Mouse (Mus musculus) CH12.LX (cell line): ENCODE measurements around the gene Prim2. TPM values are rescaled to one million over a fixed set of nuclear protein-coding genes. Genes with fewer than 3 reads are reported as not detected.

ENCODE experiments used
- DNase-seq: peaks from one replicate; pipeline ENCODE4 v3.0.0-alpha.2; 2013; ENCODE audit errors: extremely low read depth
- H3K27ac ChIP-seq: 2 replicates; pipeline ENCODE4 v1.5.1; 2012; ENCODE audit warnings: low read depth, mild to moderate bottlenecking, control low read depth, moderate library complexity; ENCODE audit not compliant: insufficient read depth
- H3K27me3 ChIP-seq: replicated peaks from 2 replicates; pipeline ENCODE3; 2012; ENCODE audit warnings: inconsistent platforms
- H3K36me3 ChIP-seq, 2 experiments: replicated peaks in 1 of 2; 2 replicates each; pipeline versions ENCODE3 to v1.6.1; 2012; ENCODE audit warnings: inconsistent platforms in 1 of 2, low read length in 1 of 2, mild to moderate bottlenecking in 1 of 2, mixed read lengths in 1 of 2, moderate library complexity in 1 of 2; ENCODE audit not compliant: control insufficient read depth in 1 of 2, insufficient read depth in 1 of 2
- H3K4me1 ChIP-seq, 2 experiments: 2 replicates each; pipeline ENCODE4 v1.6.1; 2012; ENCODE audit warnings: inconsistent platforms in 1 of 2, moderate library complexity in 1 of 2; ENCODE audit not compliant: insufficient read depth in 2 of 2, control insufficient read depth in 1 of 2
- H3K4me2 ChIP-seq: 2 replicates; pipeline ENCODE4 v1.6.1; 2012; ENCODE audit warnings: low read depth, mild to moderate bottlenecking, control low read depth; ENCODE audit not compliant: poor library complexity, insufficient read depth, severe bottlenecking
- H3K4me3 ChIP-seq, 3 experiments: fragments of 150-350 bp in 1 of 3; sonication (generic) in 1 of 3; replicated peaks in 1 of 3; 2 replicates each; pipeline versions ENCODE3 to v1.5.1; 2011 to 2012; ENCODE audit warnings: low read depth in 2 of 3, low read length in 2 of 3, mild to moderate bottlenecking in 2 of 3, moderate library complexity in 2 of 3, control low read depth in 1 of 3, improper control_type of control experiment in 1 of 3, inconsistent platforms in 1 of 3, mixed read lengths in 1 of 3; ENCODE audit not compliant: poor library complexity in 1 of 3
- H3K79me2 ChIP-seq: replicated peaks from 2 replicates; pipeline ENCODE4 v1.6.1; 2012; ENCODE audit warnings: mild to moderate bottlenecking, moderate library complexity; ENCODE audit not compliant: control insufficient read depth, poor library complexity, insufficient read depth, severe bottlenecking; ENCODE audit errors: extremely low read depth
- H3K9ac ChIP-seq: 2 replicates; pipeline ENCODE4 v1.6.1; 2012; ENCODE audit warnings: low read depth, mild to moderate bottlenecking, control low read depth, moderate library complexity; ENCODE audit not compliant: insufficient read depth
- H3K9me3 ChIP-seq: replicated peaks from 2 replicates; pipeline ENCODE3; 2012; ENCODE audit warnings: low read length, inconsistent platforms, mixed read lengths
- BHLHE40 ChIP-seq: IDR thresholded peaks from 2 replicates; pipeline ENCODE4 v1.6.1; 2011; ENCODE audit warnings: mild to moderate bottlenecking, low read depth, low read length, improper control_type of control experiment
- CHD1 ChIP-seq: IDR thresholded peaks from 2 replicates; pipeline ENCODE4 v1.6.1; 2012; ENCODE audit warnings: low read depth, low read length, improper control_type of control experiment, inconsistent platforms
- HCFC1 ChIP-seq: IDR thresholded peaks from 2 replicates; pipeline ENCODE4 v1.6.1; 2012; ENCODE audit warnings: low read depth, mild to moderate bottlenecking, inconsistent platforms, low read length, improper control_type of control experiment
- IRF4 ChIP-seq: IDR thresholded peaks from 2 replicates; pipeline ENCODE4 v1.6.1; 2014; ENCODE audit warnings: low read depth, mild to moderate bottlenecking, inconsistent platforms, low read length, improper control_type of control experiment
- JUN ChIP-seq: IDR thresholded peaks from 2 replicates; pipeline ENCODE4 v1.6.1; 2011; ENCODE audit warnings: low read depth, mild to moderate bottlenecking, low read length, improper control_type of control experiment, moderate library complexity; ENCODE audit not compliant: insufficient read depth
- JUND ChIP-seq: conservative IDR thresholded peaks from 2 replicates; pipeline ENCODE4 v1.6.1; 2011; ENCODE audit warnings: low read depth, low read length, improper control_type of control experiment
- MAZ ChIP-seq: IDR thresholded peaks from 2 replicates; pipeline ENCODE4 v1.6.1; 2012; ENCODE audit warnings: low read depth, mild to moderate bottlenecking, inconsistent platforms, low read length, improper control_type of control experiment, moderate library complexity
- MEF2A ChIP-seq: IDR thresholded peaks from 2 replicates; pipeline ENCODE4 v1.6.1; 2014; ENCODE audit warnings: low read depth, mild to moderate bottlenecking, inconsistent platforms, low read length, improper control_type of control experiment, borderline replicate concordance
- MXI1 ChIP-seq: IDR thresholded peaks from 2 replicates; pipeline ENCODE4 v1.6.1; 2011; ENCODE audit warnings: mild to moderate bottlenecking, low read depth, low read length, improper control_type of control experiment
- NRF1 ChIP-seq: IDR thresholded peaks from 2 replicates; pipeline ENCODE4 v1.6.1; 2014; ENCODE audit warnings: low read depth, mild to moderate bottlenecking, inconsistent platforms, low read length, improper control_type of control experiment, moderate library complexity
- POLR2AphosphoS2 ChIP-seq: IDR thresholded peaks from 2 replicates; pipeline ENCODE4 v1.6.1; 2011; ENCODE audit warnings: low read depth, low read length, improper control_type of control experiment
- SIN3A ChIP-seq: IDR thresholded peaks from 2 replicates; pipeline ENCODE4 v1.6.1; 2012; ENCODE audit warnings: low read length, improper control_type of control experiment, inconsistent platforms
- TCF12 ChIP-seq: IDR thresholded peaks from 2 replicates; pipeline ENCODE4 v1.6.1; 2014; ENCODE audit warnings: low read depth, mild to moderate bottlenecking, inconsistent platforms, low read length, improper control_type of control experiment
- UBTF ChIP-seq: IDR thresholded peaks from 2 replicates; pipeline ENCODE4 v1.6.1; 2012; ENCODE audit warnings: low read depth, mild to moderate bottlenecking, inconsistent platforms, low read length, improper control_type of control experiment, moderate library complexity
- USF1 ChIP-seq: IDR thresholded peaks from 2 replicates; pipeline ENCODE4 v1.6.1; 2014; ENCODE audit warnings: low read depth, mild to moderate bottlenecking, inconsistent platforms, low read length, improper control_type of control experiment
- USF2 ChIP-seq: conservative IDR thresholded peaks from 2 replicates; pipeline ENCODE4 v1.6.1; 2011; ENCODE audit warnings: low read depth, low read length, improper control_type of control experiment
- dilution Hi-C: fragments of 300-500 bp; cut with MboI; formaldehyde crosslinking; loops from 2 replicates; pipeline ENCODE4 v1.14.3; 2020; ENCODE audit warnings: low sequenced_read_pairs; ENCODE audit not compliant: extremely low pct_unique_long_range_greater_than_20kb, extremely low pct_ligation_motif_present
- in situ Hi-C: fragments of 300-500 bp; cut with MboI; formaldehyde crosslinking; loops from 3 replicates; pipeline ENCODE4 v1.14.3; 2019; ENCODE audit warnings: low sequenced_read_pairs, low pct_ligation_motif_present, low pct_unique_long_range_greater_than_20kb, mixed read lengths
- polyA plus RNA-seq: library from polyadenylated mRNA; unstranded; fragments of >175 nt; gene quantifications from 2 replicates; pipeline ENCODE4 v1.2.1, GENCODE M21; 2012; ENCODE audit warnings: low read depth; ENCODE audit not compliant: insufficient read length
- total RNA-seq, 2 experiments: library from RNA; depleted of rRNA; stranded (reverse); fragments of 300-350 nt in 1 of 2; fragments of >200 nt in 1 of 2; gene quantifications; 2 replicates each; pipeline ENCODE4 v1.2.3; 2012 to 2014

Prim2 gene
- total and polyA plus RNA-seq, 3 experiments: 41.3 to 72.6 (median 51.7) TPM

DNA sequence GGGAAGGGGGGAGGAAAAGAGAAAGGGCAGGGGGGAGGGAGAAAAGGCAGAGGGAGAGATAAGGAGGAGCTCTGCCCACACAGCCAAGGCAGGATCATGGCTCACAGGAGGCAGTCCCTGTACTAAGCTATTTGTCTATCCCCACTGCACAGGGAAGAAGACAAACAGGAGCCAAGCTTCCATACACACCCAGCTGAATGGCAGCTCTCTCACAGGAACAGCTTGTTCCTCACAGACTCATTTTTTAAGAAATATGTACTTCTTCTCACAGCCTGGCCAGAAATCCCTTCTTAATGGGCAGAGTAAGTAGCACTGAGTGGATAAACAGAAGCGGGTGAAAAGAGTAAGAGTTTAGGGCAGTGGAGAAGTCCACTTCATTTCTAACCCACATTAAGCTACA, 23.9 kb downstream of the Prim2 start:
- H3K9me3 ChIP-seq: no peaks in the 10 kb centered on the region
- peaks cover 48 to 85% of the 10 kb centered on the region in 2 experiments for H3K36me3 ChIP-seq
- TF ChIP-seq USF1 (no peak), USF2 (no peak), CHD1 (no peak), MAZ (no peak), POLR2AphosphoS2 (no peak)
- no peak overlapping the region for H3K4me3 ChIP-seq
- no peak for DNase-seq
- no peaks in the 10 kb centered on the region for H3K79me2 ChIP-seq
- H3K9ac ChIP-seq: no peak overlapping the region
- in situ Hi-C loops (no loop called here), dilution Hi-C loops (no loop called here)
- no peak overlapping the region for H3K27ac ChIP-seq
- H3K27me3 ChIP-seq: no peaks in the 10 kb centered on the region
- no peaks in the 10 kb centered on the region for H3K4me1 ChIP-seq
- H3K4me2 ChIP-seq: no peak overlapping the region

DNA sequence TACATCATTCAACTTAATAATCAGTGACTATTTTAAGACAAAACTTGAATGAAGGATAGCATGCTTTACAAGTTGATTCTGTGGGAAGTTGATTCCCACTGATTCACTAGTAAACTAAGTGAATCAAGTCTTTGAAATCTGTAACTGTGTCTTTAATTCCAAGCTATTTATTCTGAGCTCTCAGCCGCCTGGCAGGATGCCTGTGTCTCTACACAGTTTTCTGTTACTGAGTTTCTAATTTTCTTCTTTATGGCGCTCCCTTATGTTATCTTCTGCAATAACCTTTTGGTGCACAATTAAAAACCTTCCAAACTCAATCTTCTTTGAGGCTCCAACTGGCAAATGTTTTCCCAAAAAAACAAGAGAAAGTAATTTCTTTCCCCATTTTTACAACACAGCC, 28.5 kb downstream of the Prim2 start:
- Histone ChIP-seq H3K36me3 (peaks cover 54 to 87% of the 10 kb centered on the region in 2 experiments), H3K4me1 (no peaks in the 10 kb centered on the region), H3K4me3 (no peak overlapping the region), H3K27ac (no peak overlapping the region), H3K9ac (no peak overlapping the region), H3K4me2 (no peak overlapping the region)
- in situ Hi-C loops: no loop called here
- no peak for TF ChIP-seq UBTF
- no peak for TF ChIP-seq NRF1
- no peak for TF ChIP-seq MEF2A
- TF ChIP-seq TCF12: no peak
- no peak for TF ChIP-seq BHLHE40
- no peak for TF ChIP-seq IRF4
- no peak for TF ChIP-seq JUN
- TF ChIP-seq MAZ: no peak
- TF ChIP-seq POLR2AphosphoS2: no peak
- TF ChIP-seq JUND: no peak
- TF ChIP-seq HCFC1: no peak
- TF ChIP-seq USF1: no peak
- no peak for TF ChIP-seq SIN3A
- no peak for TF ChIP-seq MXI1
- TF ChIP-seq, all 38 proteins: peak for 0
- Histone ChIP-seq H3K79me2 (no peaks in the 10 kb centered on the region), H3K27me3 (no peaks in the 10 kb centered on the region), H3K9me3 (no peaks in the 10 kb centered on the region)
- dilution Hi-C loops: no loop called here
- DNase-seq: no peak
